Mouse (Mus musculus) liver, embryonic 15.5 days (tissue): ENCODE data around the gene Zfp787. TPM values are rescaled to one million over a fixed set of nuclear protein-coding genes. Genes with fewer than 3 reads are reported as not detected.

Experiments
- ATAC-seq: fragments of 200-750 bp; cut with Nextera tagmentation; 2 replicates; pipeline ENCODE4 v1.8.0; 2017; ENCODE audit warnings: moderate number of reproducible peaks, mild to moderate bottlenecking, moderate library complexity; ENCODE audit not compliant: insufficient read depth
- H3K27ac ChIP-seq: fragments of 300-500 bp; sonication (generic); replicated peaks from 2 replicates; pipeline ENCODE4 v1.5.1; 2015; ENCODE audit warnings: mild to moderate bottlenecking, inconsistent platforms
- H3K27me3 ChIP-seq: fragments of 300-500 bp; sonication (generic); 2 replicates; pipeline ENCODE4 v1.6.1; 2015; ENCODE audit warnings: mild to moderate bottlenecking, inconsistent platforms
- H3K36me3 ChIP-seq: fragments of 300-500 bp; sonication (generic); replicated peaks from 2 replicates; pipeline ENCODE4 v1.6.1; 2015; ENCODE audit warnings: moderate library complexity, mild to moderate bottlenecking, inconsistent platforms
- H3K4me1 ChIP-seq: fragments of 300-500 bp; sonication (generic); replicated peaks from 2 replicates; pipeline ENCODE4 v1.6.1; 2015; ENCODE audit warnings: inconsistent platforms
- H3K4me2 ChIP-seq: fragments of 300-500 bp; sonication (generic); 2 replicates; pipeline ENCODE4 v1.6.1; 2015; ENCODE audit warnings: moderate library complexity, mild to moderate bottlenecking, inconsistent platforms
- H3K4me3 ChIP-seq: fragments of 300-500 bp; sonication (generic); replicated peaks from 2 replicates; pipeline ENCODE4 v1.5.1; 2015; ENCODE audit warnings: mild to moderate bottlenecking, inconsistent platforms
- H3K9ac ChIP-seq: fragments of 300-500 bp; sonication (generic); 2 replicates; pipeline ENCODE4 v1.6.1; 2015; ENCODE audit warnings: moderate library complexity, mild to moderate bottlenecking, inconsistent platforms
- H3K9me3 ChIP-seq: fragments of 300-500 bp; sonication (generic); replicated peaks from 2 replicates; pipeline ENCODE4 v1.6.1; 2016; ENCODE audit warnings: inconsistent platforms
- WGBS: fragments of 180-500 bp; shearing (Covaris S2); methylation state at CpG from one replicate; pipeline ENCODE4 v1.1.7; 2015; ENCODE audit warnings: mixed read lengths; ENCODE audit not compliant: insufficient replicate concordance; 5-methylcytosine and 5-hydroxymethylcytosine counted together
- polyA plus RNA-seq: library from polyadenylated mRNA; unstranded; fragments of >200 nt; fragmentation: Nextera tagmentation; extraction: Ambion mirVana; gene quantifications from 2 replicates; pipeline ENCODE4 v1.2.1, GENCODE M21; 2015

Zfp787 gene
- polyA plus RNA-seq, 1 experiment from 2014 or later: 10.1 TPM

GRCm38 (mm10) chr7:6162172-6162571, 6.4 kb upstream of the Zfp787 start:
- H3K4me3 ChIP-seq: no peak overlapping the region
- peaks cover 9% of the 10 kb centered on the region for H3K4me1 ChIP-seq
- H3K36me3 ChIP-seq: no peaks in the 10 kb centered on the region
- ATAC-seq: no peak
- no peak overlapping the region for H3K27ac ChIP-seq
- WGBS: 50% methylated on average over 4 of the region's 4 CpGs
- no peak overlapping the region for H3K4me2 ChIP-seq
- H3K9ac ChIP-seq: no peak overlapping the region
- H3K27me3 ChIP-seq: no peaks in the 10 kb centered on the region
- no peaks in the 10 kb centered on the region for H3K9me3 ChIP-seq

GRCm38 (mm10) chr7:6161541-6161940, 5.7 kb upstream of the Zfp787 start:
- Histone ChIP-seq H3K36me3 (no peaks in the 10 kb centered on the region), H3K27me3 (no peaks in the 10 kb centered on the region), H3K9me3 (no peaks in the 10 kb centered on the region), H3K27ac (no peak overlapping the region), H3K9ac (no peak overlapping the region), H3K4me1 (peaks cover 15% of the 10 kb centered on the region), H3K4me3 (no peak overlapping the region), H3K4me2 (no peak overlapping the region)
- WGBS: 49% methylated on average over 3 of the region's 3 CpGs
- ATAC-seq: no peak

- no peak for ATAC-seq
- Histone ChIP-seq H3K27ac (no peak overlapping the region), H3K9ac (no peak overlapping the region)
Observed at GRCm38 (mm10) chr7:6159604-6160003, 3.8 kb upstream of the Zfp787 start.

GRCm38 (mm10) chr7:6157479-6157878, 1.7 kb upstream of the Zfp787 start:
- peak overlapping the region; percentile 91 for H3K27ac ChIP-seq
- H3K36me3 ChIP-seq: no peaks in the 10 kb centered on the region
- WGBS: 4% methylated on average over 1 of the region's 1 CpGs
- no peak overlapping the region for H3K9ac ChIP-seq
- no peak for ATAC-seq
- peak overlapping the region; percentile 83 for H3K4me2 ChIP-seq
- no peaks in the 10 kb centered on the region for H3K9me3 ChIP-seq
- no peaks in the 10 kb centered on the region for H3K27me3 ChIP-seq
- peaks cover 48% of the 10 kb centered on the region for H3K4me1 ChIP-seq
- 0 out of 2 replicates have a peak overlapping the region, but pooled peaks have one; percentile 86 for H3K4me3 ChIP-seq

More at GRCm38 (mm10) chr7:6159604-6160003, 3.8 kb upstream of the Zfp787 start:
- Histone ChIP-seq H3K4me1 (peaks cover 27% of the 10 kb centered on the region), H3K36me3 (no peaks in the 10 kb centered on the region), H3K9me3 (no peaks in the 10 kb centered on the region), H3K27me3 (no peaks in the 10 kb centered on the region), H3K4me2 (no peak overlapping the region), H3K4me3 (no peak overlapping the region)
- WGBS: 75% methylated on average over 3 of the region's 3 CpGs

- peaks cover 51% of the 10 kb centered on the region for H3K4me1 ChIP-seq
- no peak for ATAC-seq
- H3K9ac ChIP-seq: peak overlapping the region; percentile 84
Observed at GRCm38 (mm10) chr7:6156901-6157472, 1.2 kb upstream of the Zfp787 start.

GRCm38 (mm10) chr7:6155031-6155872, 545 bp downstream of the Zfp787 start:
- ATAC-seq: peak; percentile 73
- H3K9me3 ChIP-seq: no peaks in the 10 kb centered on the region
- H3K4me2 ChIP-seq: peak overlapping the region; percentile 83
- WGBS: under 1% methylated on average over 85 of the region's 85 CpGs
- no peaks in the 10 kb centered on the region for H3K36me3 ChIP-seq
- no peaks in the 10 kb centered on the region for H3K27me3 ChIP-seq
- H3K4me1 ChIP-seq: peaks cover 68% of the 10 kb centered on the region
- H3K27ac ChIP-seq: peak overlapping the region; percentile 91
- H3K4me3 ChIP-seq: peak overlapping the region; percentile 86
- peak overlapping the region; percentile 84 for H3K9ac ChIP-seq

More at GRCm38 (mm10) chr7:6156901-6157472, 1.2 kb upstream of the Zfp787 start:
- H3K27ac ChIP-seq: peak overlapping the region; percentile 91
- no peaks in the 10 kb centered on the region for H3K36me3 ChIP-seq
- peak overlapping the region; percentile 86 for H3K4me3 ChIP-seq
- no peaks in the 10 kb centered on the region for H3K27me3 ChIP-seq
- H3K9me3 ChIP-seq: no peaks in the 10 kb centered on the region
- WGBS: 25% methylated on average over 9 of the region's 9 CpGs
- peak overlapping the region; percentile 83 for H3K4me2 ChIP-seq

GRCm38 (mm10) chr7:6154164-6154563, 1.6 kb downstream of the Zfp787 start:
- H3K4me2 ChIP-seq: peak overlapping the region; percentile 83
- peak overlapping the region; percentile 91 for H3K27ac ChIP-seq
- H3K4me3 ChIP-seq: peak overlapping the region; percentile 86; the same call in 1 of the 2 replicates
- 34% methylated on average over 5 of the region's 5 CpGs for WGBS
- no peaks in the 10 kb centered on the region for H3K9me3 ChIP-seq
- H3K36me3 ChIP-seq: no peaks in the 10 kb centered on the region
- ATAC-seq: no peak
- H3K27me3 ChIP-seq: no peaks in the 10 kb centered on the region
- peak overlapping the region; percentile 84; the same call in 1 of the 2 replicates for H3K9ac ChIP-seq
- H3K4me1 ChIP-seq: peaks cover 73% of the 10 kb centered on the region

GRCm38 (mm10) chr7:6153131-6153530, 2.7 kb downstream of the Zfp787 start:
- peaks cover 84% of the 10 kb centered on the region for H3K4me1 ChIP-seq

GRCm38 (mm10) chr7:6152036-6152435, 3.8 kb downstream of the Zfp787 start:
- Histone ChIP-seq H3K4me2 (no peak overlapping the region), H3K4me1 (peaks cover 85% of the 10 kb centered on the region), H3K27me3 (no peaks in the 10 kb centered on the region), H3K36me3 (no peaks in the 10 kb centered on the region), H3K4me3 (no peak overlapping the region), H3K27ac (no peak overlapping the region), H3K9ac (no peak overlapping the region), H3K9me3 (no peaks in the 10 kb centered on the region)
- WGBS: 67% methylated on average over 3 of the region's 3 CpGs
- no peak for ATAC-seq

More at GRCm38 (mm10) chr7:6153131-6153530, 2.7 kb downstream of the Zfp787 start:
- Histone ChIP-seq H3K4me3 (no peak overlapping the region), H3K36me3 (no peaks in the 10 kb centered on the region), H3K4me2 (no peak overlapping the region), H3K9me3 (no peaks in the 10 kb centered on the region), H3K9ac (no peak overlapping the region), H3K27me3 (no peaks in the 10 kb centered on the region), H3K27ac (no peak overlapping the region)
- WGBS: 71% methylated on average over 3 of the region's 3 CpGs
- ATAC-seq: no peak

- WGBS: 64% methylated on average over 1 of the region's 1 CpGs
- no peaks in the 10 kb centered on the region for H3K27me3 ChIP-seq
- ATAC-seq: no peak
Observed at GRCm38 (mm10) chr7:6151266-6151665, 4.5 kb downstream of the Zfp787 start.

GRCm38 (mm10) chr7:6147688-6148087, 8.1 kb downstream of the Zfp787 start:
- no peak for ATAC-seq
- Histone ChIP-seq H3K4me3 (no peak overlapping the region), H3K36me3 (no peaks in the 10 kb centered on the region), H3K9ac (no peak overlapping the region), H3K4me2 (no peak overlapping the region), H3K27ac (no peak overlapping the region; the same call in 1 of the 2 replicates), H3K4me1 (peaks cover 82% of the 10 kb centered on the region), H3K27me3 (no peaks in the 10 kb centered on the region), H3K9me3 (no peaks in the 10 kb centered on the region)
- WGBS: 61% methylated on average over 5 of the region's 5 CpGs

More at GRCm38 (mm10) chr7:6151266-6151665, 4.5 kb downstream of the Zfp787 start:
- Histone ChIP-seq H3K4me3 (no peak overlapping the region), H3K4me1 (peaks cover 85% of the 10 kb centered on the region), H3K27ac (peak overlapping the region; percentile 29; the same call in 1 of the 2 replicates), H3K9me3 (no peaks in the 10 kb centered on the region), H3K9ac (no peak overlapping the region), H3K4me2 (no peak overlapping the region), H3K36me3 (no peaks in the 10 kb centered on the region)
